Mouse (Mus musculus): ENCODE measurements around the gene Esm1. TPM values are rescaled to one million over a fixed set of nuclear protein-coding genes. Genes with fewer than 3 reads are reported as not detected.
"Not testable (repeated sequence)": the region's sequence is repeated elsewhere in the genome, so short reads cannot be mapped to it uniquely, and the experiment has no call there.

Esm1 gene
- polyA plus RNA-seq, 1 experiment = 2.6 TPM

- DNase-seq (ENCODE audit: low spot score) = no peak
Observed at GRCm38 (mm10) chr13:113227666-113228463, 18.4 kb downstream of the Esm1 start.

GRCm38 (mm10) chr13:113242129-113242528 lies 32.7 kb downstream of the Esm1 start:
- DNase-seq (ENCODE audit: low spot score) = no peak

GRCm38 (mm10) chr13:113245025-113245424 lies 35.6 kb downstream of the Esm1 start:
- DNase-seq (ENCODE audit: low spot score) = no peak

- not testable (repeated sequence) for DNase-seq (ENCODE audit: low spot score)
Observed at GRCm38 (mm10) chr13:113252580-113252979, 43.1 kb downstream of the Esm1 start.

- no peak for DNase-seq (ENCODE audit: low spot score)
Observed at GRCm38 (mm10) chr13:113256766-113257165, 47.3 kb downstream of the Esm1 start.

GRCm38 (mm10) chr13:113257190-113257589 lies 47.7 kb downstream of the Esm1 start:
- DNase-seq (ENCODE audit: low spot score) = no peak

- DNase-seq (ENCODE audit: low spot score) = no peak
Observed at GRCm38 (mm10) chr13:113259237-113259636, 49.8 kb downstream of the Esm1 start.

GRCm38 (mm10) chr13:113262822-113263221 lies 53.4 kb downstream of the Esm1 start:
- DNase-seq (ENCODE audit: low spot score) = no peak

- no peak for DNase-seq (ENCODE audit: low spot score)
Observed at GRCm38 (mm10) chr13:113265257-113265656, 55.8 kb downstream of the Esm1 start.

- DNase-seq (ENCODE audit: low spot score) = no peak
Observed at GRCm38 (mm10) chr13:113266495-113266951, 57.1 kb downstream of the Esm1 start.

GRCm38 (mm10) chr13:113267204-113267603 lies 57.7 kb downstream of the Esm1 start:
- DNase-seq (ENCODE audit: low spot score) = no peak

Other genes starting within 250 kb of the Esm1 start
- gene Ccno, start 221.9 kb upstream of the Esm1 start, polyA plus RNA-seq (2012; rRNA removed) = 0.57 and 0.67 TPM in 2 replicates
- gene Mcidas, start 215.8 kb upstream of the Esm1 start, polyA plus RNA-seq (2012; rRNA removed) = 0.14 and 0.25 TPM in 2 replicates
- gene Cdc20b, start 174.5 kb upstream of the Esm1 start, polyA plus RNA-seq (2012; rRNA removed) = not detected in 2 replicates
- gene Gpx8, start 163.2 kb upstream of the Esm1 start, polyA plus RNA-seq (2012; rRNA removed) = 105 and 114 TPM in 2 replicates
- 4.0 and 5.1 TPM in 2 replicates for gene Gzma, start 108.7 kb upstream of the Esm1 start, polyA plus RNA-seq (2012; rRNA removed)
- gene Gzmk, start 16.2 kb downstream of the Esm1 start, polyA plus RNA-seq (2012; rRNA removed) = 0.07 and 0.23 TPM in 2 replicates
- 2.1 and 2.7 TPM in 2 replicates for gene BC067074, start 83.5 kb downstream of the Esm1 start, polyA plus RNA-seq (2012; rRNA removed)